Mouse (Mus musculus) adrenal gland, postnatal 0 days (tissue): ENCODE results near the gene 2310007B03Rik. TPM values are rescaled to one million over a fixed set of nuclear protein-coding genes. Genes with fewer than 3 reads are reported as not detected.

Experiments used
- polyA plus RNA-seq: library from polyadenylated mRNA; unstranded; fragments of >200 nt; fragmentation: Nextera tagmentation; extraction: Ambion mirVana; gene quantifications from 2 replicates; pipeline ENCODE4 v1.2.1, GENCODE M21; 2015

The 2310007B03Rik gene
- polyA plus RNA-seq: 0.27 and 0.28 TPM in 2 replicates

GRCm38 (mm10) chr1:93160501-93161133, at the start of gene 2310007B03Rik:
2310007B03Rik (minus strand) TSS chr1:93160948.

GRCm38 (mm10) chr1:93168295-93168775, 7.6 kb upstream of the 2310007B03Rik start, which contains the start of gene Crocc2:
Crocc2 (plus strand) TSS chr1:93168725.

GRCm38 (mm10) chr1:93135036-93135526, 25.7 kb downstream of the 2310007B03Rik start, which contains the start of gene Agxt:
Agxt (plus strand) TSS chr1:93135240.

GRCm38 (mm10) chr1:93101571-93102061, 59.1 kb downstream of the 2310007B03Rik start, which contains the start of gene Kif1a:
Kif1a (minus strand) TSS chr1:93101951.

Other genes starting within 250 kb of the 2310007B03Rik start
- 22.4 and 25.8 TPM in 2 replicates for gene Capn10, start 226.6 kb downstream of the 2310007B03Rik start, polyA plus RNA-seq
- 0.47 and 0.58 TPM in 2 replicates for gene Gpr35, start 210.1 kb downstream of the 2310007B03Rik start, polyA plus RNA-seq
- 0.21 TPM in 1 of 2 replicates, not detected in the other for gene Aqp12, start 154.6 kb downstream of the 2310007B03Rik start, polyA plus RNA-seq
- gene Kif1a, start 59.0 kb downstream of the 2310007B03Rik start, polyA plus RNA-seq: 34.3 and 67.0 TPM in 2 replicates
- 9.1 and 12.7 TPM in 2 replicates for gene Agxt, start 25.7 kb downstream of the 2310007B03Rik start, polyA plus RNA-seq
- 0.25 and 0.58 TPM in 2 replicates for gene Crocc2, start 7.8 kb upstream of the 2310007B03Rik start, polyA plus RNA-seq
- gene Sned1, start 74.9 kb upstream of the 2310007B03Rik start, polyA plus RNA-seq: 6.1 and 8.1 TPM in 2 replicates
- 30.9 and 33.3 TPM in 2 replicates for gene Mterf4, start 145.0 kb upstream of the 2310007B03Rik start, polyA plus RNA-seq
- gene Ppp1r7, start 181.9 kb upstream of the 2310007B03Rik start, polyA plus RNA-seq: 31.6 and 46.4 TPM in 2 replicates
- gene Pask, start 182.5 kb upstream of the 2310007B03Rik start, polyA plus RNA-seq: 3.3 and 4.2 TPM in 2 replicates
- gene Ano7, start 213.0 kb upstream of the 2310007B03Rik start, polyA plus RNA-seq: 0.19 and 0.39 TPM in 2 replicates